Comparison of ENCODE assay signal across 11 mouse cellular contexts in genomic region chr6:139780028-139780427, GRCm38 (mm10).
DNase-seq lines count a peak whose midpoint lies in the region; ATAC-seq and TF ChIP-seq lines count a peak whose summit lies in the region.
"Had no signal": no experiment of that assay in that cellular context is flagged by ENCODE, and none has a peak within 500 bp of the region (broad histone marks: within the 10 kb centered on the region; RNA-seq: fewer than 3 reads in every experiment).

No protein-coding gene starts in this region.

- intact Hi-C loops in heart, adult 2 months (cut with DNase I) = loop anchor here (10.0 kb wide), 1 partner anchor 665 kb away; no protein-coding TSS in a partner anchor

- H3K27ac ChIP-seq in heart, adult 2 months = no peak overlapping the region
- no peak overlapping the region for H3K27ac ChIP-seq in heart, embryonic 12.5 days (ENCODE audit: poor library complexity, severe bottlenecking)
- no peak overlapping the region for H3K27ac ChIP-seq in liver, adult 2 months (replicated peaks; ENCODE audit: insufficient read depth, low read depth, low read length)
- H3K27ac ChIP-seq: heart, embryonic 10.5 days; hindbrain, embryonic 13.5 days had no signal

- H3K4me2 ChIP-seq in heart, embryonic 12.5 days = no peak overlapping the region
- H3K4me2 ChIP-seq: hindbrain, embryonic 13.5 days had no signal

- H3K9ac ChIP-seq in heart, adult 2 months (ENCODE audit: low read depth, low read length) = no peak overlapping the region
- no peak overlapping the region for H3K9ac ChIP-seq in heart, embryonic 12.5 days
- H3K9ac ChIP-seq in liver, adult 2 months (ENCODE audit: low read depth, low read length) = no peak overlapping the region
- H3K9ac ChIP-seq: hindbrain, embryonic 13.5 days had no signal

- TF ChIP-seq POLR2A in heart, adult 2 months (IDR thresholded peaks at IDR 0.05; ENCODE audit: insufficient read depth, low read depth, low read length) = no peak
- no peak for TF ChIP-seq POLR2A in liver, adult 2 months (IDR thresholded peaks at IDR 0.05; ENCODE audit: extremely low read depth, insufficient read depth, low read length)
- no peak for TF ChIP-seq POLR2A in brain, embryonic 14.5 days (IDR thresholded peaks at IDR 0.05; ENCODE audit: borderline replicate concordance, extremely low read depth, insufficient read depth, insufficient read length, poor library complexity, severe bottlenecking)

- no peaks in the 10 kb centered on the region for H3K79me2 ChIP-seq in heart, adult 2 months (replicated peaks; ENCODE audit: control insufficient read depth, insufficient read depth, low read length)
- H3K79me2 ChIP-seq in liver, adult 2 months (ENCODE audit: control insufficient read depth, insufficient read depth, low read length) = no peaks in the 10 kb centered on the region

- CTCF ChIA-PET in Patski (lab: Charles Lee) = interaction anchor here (1.8 kb wide), 1 partner anchor 10 kb away, joined by 4 read pairs; no protein-coding TSS in a partner anchor

- WGBS in heart, adult 2 months = 72% methylated on average over 2 of the region's 2 CpGs
- WGBS in heart, embryonic 12.5 days = 73% methylated on average over 2 of the region's 2 CpGs
- 77% methylated on average over 2 of the region's 2 CpGs for WGBS in liver, adult 2 months

- H3K4me1 ChIP-seq in heart, adult 2 months (ENCODE audit: control insufficient read depth, insufficient read depth, low read length) = no peaks in the 10 kb centered on the region
- H3K4me1 ChIP-seq in heart, embryonic 12.5 days (replicated peaks) = no peaks in the 10 kb centered on the region
- H3K4me1 ChIP-seq in liver, adult 2 months (ENCODE audit: control insufficient read depth, insufficient read depth, low read length) = no peaks in the 10 kb centered on the region
- H3K4me1 ChIP-seq: heart, embryonic 10.5 days; hindbrain, embryonic 13.5 days; megakaryocyte, embryonic 14.5 days had no signal

- peak; percentile 42 for TF ChIP-seq CTCF in heart, adult 2 months (IDR thresholded peaks at IDR 0.05)
- TF ChIP-seq CTCF in liver, adult 2 months (IDR thresholded peaks at IDR 0.05; ENCODE audit: low read depth, low read length) = peak; percentile 49; the same call in 1 of the 2 replicates
- TF ChIP-seq CTCF in Patski (IDR thresholded peaks at IDR 0.05) = peak; percentile 57
- TF ChIP-seq CTCF in brain, embryonic 14.5 days (IDR thresholded peaks at IDR 0.05; ENCODE audit: borderline replicate concordance, extremely low read depth, insufficient read depth, insufficient read length) = peak; percentile 11; the same call in 1 of the 2 replicates

- POLR2A ChIA-PET in Patski (lab: Charles Lee) = no interaction called here

- in situ Hi-C loops in Patski (cut with MboI; ENCODE audit: low pct_unique_long_range_greater_than_20kb) = loop anchor here (10.0 kb wide), 1 partner anchor 685 kb away; no protein-coding TSS in a partner anchor

- no peak for ATAC-seq in heart, embryonic 12.5 days (ENCODE audit: insufficient number of reproducible peaks, low FRiP score)
- ATAC-seq in Patski = no peak

- no peaks in the 10 kb centered on the region for H3K27me3 ChIP-seq in heart, adult 2 months (ENCODE audit: control insufficient read depth, insufficient read depth, low read length)
- no peaks in the 10 kb centered on the region for H3K27me3 ChIP-seq in heart, embryonic 12.5 days (replicated peaks)
- H3K27me3 ChIP-seq in liver, adult 2 months (ENCODE audit: control insufficient read depth, insufficient read depth, low read length) = no peaks in the 10 kb centered on the region
- no peaks in the 10 kb centered on the region for H3K27me3 ChIP-seq in Patski
- H3K27me3 ChIP-seq: hindbrain, embryonic 13.5 days; megakaryocyte, embryonic 14.5 days had no signal

- H3K36me3 ChIP-seq in heart, adult 2 months (ENCODE audit: control insufficient read depth, insufficient read depth, low read length) = no peaks in the 10 kb centered on the region
- H3K36me3 ChIP-seq in heart, embryonic 12.5 days = no peaks in the 10 kb centered on the region
- no peaks in the 10 kb centered on the region for H3K36me3 ChIP-seq in liver, adult 2 months (ENCODE audit: control insufficient read depth, insufficient read depth, low read length)
- H3K36me3 ChIP-seq: heart, embryonic 10.5 days; hindbrain, embryonic 13.5 days had no signal

- no peaks in the 10 kb centered on the region for H3K9me3 ChIP-seq in heart, embryonic 12.5 days (replicated peaks)
- H3K9me3 ChIP-seq: heart, embryonic 10.5 days; hindbrain, embryonic 13.5 days had no signal

- H3K4me3 ChIP-seq in heart, adult 2 months = no peak overlapping the region
- no peak overlapping the region for H3K4me3 ChIP-seq in heart, embryonic 12.5 days
- no peak overlapping the region for H3K4me3 ChIP-seq in liver, adult 2 months (ENCODE audit: insufficient read depth, low read depth, low read length)
- H3K4me3 ChIP-seq: heart, embryonic 10.5 days; hindbrain, embryonic 13.5 days; megakaryocyte, embryonic 14.5 days had no signal

- DNase-seq in heart, adult 2 months = no peak
- peak; percentile 44 for DNase-seq in liver, adult 2 months (ENCODE audit: extremely low read depth, low read depth, low spot score)
- DNase-seq in liver (no peak), Patski (ENCODE audit: low read depth, low spot score) (no peak)
- no peak for DNase-seq in brain, embryonic 14.5 days (ENCODE audit: low read depth)
- no peak for DNase-seq in spleen, adult 18-20 months
- DNase-seq: cerebellum, adult 2 months had no signal

- TF ChIP-seq EP300 in heart, adult 2 months (IDR thresholded peaks at IDR 0.05; ENCODE audit: insufficient read depth, low read depth, low read length) = no peak
